Mouse (Mus musculus) small intestine, adult 2 months (tissue): Measurements from ENCODE around the gene Gm27029.

ENCODE experiments used
- CTCF ChIP-seq: fragments of 200-500 bp; IDR thresholded peaks from 2 replicates; pipeline ENCODE4 v1.5.1; 2012; ENCODE audit warnings: low read depth, mild to moderate bottlenecking, control low read depth, inconsistent platforms, low read length, moderate library complexity, mixed read lengths; ENCODE audit not compliant: insufficient replicate concordance, insufficient read length; ENCODE audit errors: extremely low read depth
- POLR2A ChIP-seq: fragments of 200-500 bp; IDR thresholded peaks from 2 replicates; pipeline ENCODE4 v1.6.1; 2012; ENCODE audit warnings: low read depth, mild to moderate bottlenecking, control low read depth, inconsistent platforms, low read length, moderate library complexity

GRCm38 (mm10) chr11:101442760-101443159 is 18.2 kb upstream of the Gm27029 start:
- no peak for TF ChIP-seq CTCF
- no peak for TF ChIP-seq POLR2A
